Mouse (Mus musculus) E14TG2a.4 (cell line): ENCODE measurements around the gene Stmn1.

Source experiments
- CTCF ChIP-seq: conservative IDR thresholded peaks from 2 replicates; pipeline ENCODE4 v1.5.1; 2014; ENCODE audit warnings: low read length
- POU5F1 ChIP-seq: IDR thresholded peaks from 2 replicates; pipeline ENCODE4 v1.6.1; 2014; ENCODE audit warnings: low read length, borderline replicate concordance

- no peak for TF ChIP-seq POU5F1
- no peak for TF ChIP-seq CTCF
These were observed 20.2 kb upstream of the Stmn1 start for GRCm38 (mm10) chr4:134447966-134448365.
